Mouse (Mus musculus) B cell, adult 2 months (primary cell): ENCODE results near the gene Tubg2.

Source experiments
- DNase-seq, 2 experiments: peaks; one replicate each; pipeline ENCODE4 v3.0.0; 2022

The Tubg2 gene

GRCm38 (mm10) chr11:101167211-101167962 is 11.7 kb downstream of the Tubg2 start:
- no peak for DNase-seq

DNA sequence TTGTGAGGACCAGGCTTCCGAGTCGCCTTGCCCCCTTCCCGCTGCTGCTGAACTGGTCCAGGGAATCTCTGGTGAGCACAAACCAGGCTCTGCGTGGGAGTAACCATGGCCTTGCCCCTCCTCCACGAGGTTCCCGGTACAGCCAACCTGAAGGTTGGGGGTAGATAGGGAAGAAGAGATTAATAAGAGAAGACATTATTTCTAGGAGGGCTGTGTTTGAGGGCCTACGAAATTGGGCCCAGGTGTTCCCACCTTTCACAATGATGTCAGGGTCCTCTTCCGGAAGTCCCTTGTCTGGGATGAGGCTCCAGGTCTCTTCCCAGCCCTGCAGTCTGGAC is 12.2 kb downstream of the Tubg2 start:
- DNase-seq: no peak

DNA sequence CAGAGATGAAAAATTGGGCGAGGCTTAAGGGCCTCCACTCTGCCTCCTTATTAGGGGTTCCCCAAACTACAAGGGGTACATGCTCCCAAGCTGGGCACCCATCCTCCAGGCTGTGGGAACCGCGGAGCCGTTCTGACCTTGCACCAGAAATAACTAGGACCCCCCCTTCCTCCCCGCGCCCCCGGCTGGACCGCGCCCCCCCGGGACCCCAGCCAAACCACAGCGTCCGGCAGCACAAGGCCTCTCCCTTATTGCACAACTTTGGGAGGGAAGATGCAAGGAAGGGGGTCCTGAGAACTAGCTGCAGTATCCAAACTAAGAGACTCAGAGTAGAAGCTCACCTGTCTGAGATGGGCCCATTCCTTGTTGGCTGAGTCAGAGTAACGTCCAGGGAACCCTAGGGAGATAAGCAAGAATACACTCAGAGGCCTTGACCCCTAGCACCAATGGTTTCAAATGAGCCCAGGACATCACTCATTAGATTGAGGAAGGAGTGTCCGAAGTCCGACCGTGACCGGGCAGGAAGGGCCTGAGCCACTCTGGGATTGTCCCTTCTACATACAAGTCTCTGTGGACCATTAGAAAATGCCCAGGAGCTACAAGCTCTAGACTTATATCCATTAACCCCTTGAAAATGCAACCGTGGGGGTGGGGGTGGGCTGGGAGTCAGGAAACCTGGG is 12.7 kb downstream of the Tubg2 start:
- DNase-seq: no peak

DNA sequence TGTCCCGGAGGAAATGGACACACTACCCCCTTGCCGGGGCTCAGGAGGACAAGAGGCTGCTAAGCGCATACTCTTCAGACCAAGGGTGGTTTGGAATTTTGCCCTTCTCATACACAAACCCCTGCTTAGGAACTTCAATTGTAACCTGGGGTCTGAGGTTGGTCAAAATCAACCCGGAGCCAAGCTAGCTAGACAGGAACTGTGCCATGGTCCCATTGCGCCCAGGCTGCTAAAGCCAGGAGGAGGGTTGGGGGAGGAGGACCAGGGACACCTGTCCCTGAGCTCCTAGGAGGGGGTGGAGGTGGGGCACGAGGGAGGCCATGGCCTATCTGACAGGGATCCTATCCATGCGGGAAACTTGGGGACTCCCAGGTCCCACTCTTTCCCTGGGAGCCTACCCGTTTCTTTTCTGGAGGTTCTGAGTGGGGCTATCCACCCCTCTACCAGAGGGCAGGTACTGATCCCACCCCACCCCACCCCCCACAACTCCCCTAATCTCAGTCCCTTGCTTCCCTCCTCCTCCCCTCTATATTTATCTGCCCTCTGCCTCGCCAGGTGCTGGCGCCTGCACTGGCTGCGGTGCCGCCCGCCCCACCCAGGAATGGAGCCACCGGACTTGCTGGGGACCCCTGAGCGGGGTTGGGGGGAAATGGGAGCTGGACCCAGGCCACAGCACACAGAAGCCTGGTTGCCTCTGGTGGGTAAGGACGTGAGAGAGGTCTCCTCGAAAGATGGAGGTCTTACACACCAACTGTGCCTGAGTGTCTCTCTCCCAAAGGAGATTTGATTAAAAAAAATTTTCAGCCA is 13.8 kb downstream of the Tubg2 start:
- no peak for DNase-seq

- DNase-seq: no peak
These were observed 14.7 kb downstream of the Tubg2 start, which contains the start of gene Cntnap1 for GRCm38 (mm10) chr11:101170354-101170810. TSS of gene Cntnap1 (plus strand) at chr11:101170523.

DNA sequence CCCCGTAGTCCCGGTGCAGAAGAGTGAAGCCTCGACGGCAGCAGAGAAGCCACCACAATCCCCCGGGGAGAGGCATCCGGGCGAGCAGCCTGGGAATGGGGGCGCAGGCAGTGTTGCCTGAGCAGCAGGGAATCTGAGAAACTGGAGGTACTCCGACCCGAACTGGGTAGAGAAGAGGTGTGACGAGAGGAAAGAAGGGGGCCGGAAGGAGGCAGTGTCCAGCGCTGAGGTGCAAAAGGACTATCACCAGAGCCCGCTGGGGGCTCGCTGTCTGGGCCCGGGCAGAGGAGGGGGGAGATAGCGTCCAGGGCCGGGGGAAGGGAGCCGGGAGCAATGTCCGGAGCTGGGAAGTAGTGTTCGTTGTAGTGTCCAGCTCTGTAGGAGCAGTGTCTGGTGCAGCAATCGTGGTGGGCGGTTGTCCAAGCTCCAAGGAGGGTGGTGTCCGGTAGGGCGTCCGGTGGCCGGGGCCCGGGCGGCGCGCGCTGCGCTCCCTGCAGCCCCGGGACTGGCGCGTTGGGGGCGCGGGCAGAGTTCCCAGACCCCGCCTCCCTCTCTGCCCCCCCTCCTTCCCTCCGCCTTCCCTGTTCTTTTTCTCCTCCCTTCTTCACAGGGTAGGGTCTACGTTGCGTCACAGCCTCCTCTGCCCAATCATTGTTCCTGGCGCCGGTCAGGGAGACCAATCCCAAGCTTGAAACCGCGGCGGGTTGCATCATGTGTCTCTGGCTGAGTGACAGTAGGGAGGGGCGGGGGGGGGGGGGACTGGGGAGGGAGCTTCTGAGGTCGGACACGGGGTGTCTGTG is 15.3 kb downstream of the Tubg2 start, which contains the start of gene Plekhh3:
Plekhh3 (minus strand) TSS at position 541 of the 800 bp plus-strand sequence.
- peak; percentile 79 to 82 for DNase-seq

GRCm38 (mm10) chr11:101171721-101172433 is 16.2 kb downstream of the Tubg2 start:
- peak; percentile 53 to 55 for DNase-seq

DNA sequence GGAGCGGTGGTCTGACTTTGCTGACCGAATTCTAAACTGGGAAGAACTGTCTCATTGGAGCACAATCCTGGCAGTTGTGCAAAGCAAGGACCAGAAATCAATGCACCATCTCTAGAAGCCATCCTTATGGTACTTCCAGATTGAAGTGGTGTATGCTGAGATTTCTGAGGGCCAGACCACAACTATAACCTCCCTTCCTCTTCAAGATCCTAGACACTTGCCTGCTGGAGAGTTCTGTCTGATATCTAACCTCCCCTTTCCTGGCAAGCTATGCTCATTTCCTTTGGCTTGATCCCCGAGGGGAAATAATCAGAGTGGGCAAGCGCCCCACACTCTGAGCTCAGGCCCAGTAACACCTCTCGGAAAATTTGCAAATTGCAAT is 16.7 kb downstream of the Tubg2 start:
- no peak for DNase-seq

DNA sequence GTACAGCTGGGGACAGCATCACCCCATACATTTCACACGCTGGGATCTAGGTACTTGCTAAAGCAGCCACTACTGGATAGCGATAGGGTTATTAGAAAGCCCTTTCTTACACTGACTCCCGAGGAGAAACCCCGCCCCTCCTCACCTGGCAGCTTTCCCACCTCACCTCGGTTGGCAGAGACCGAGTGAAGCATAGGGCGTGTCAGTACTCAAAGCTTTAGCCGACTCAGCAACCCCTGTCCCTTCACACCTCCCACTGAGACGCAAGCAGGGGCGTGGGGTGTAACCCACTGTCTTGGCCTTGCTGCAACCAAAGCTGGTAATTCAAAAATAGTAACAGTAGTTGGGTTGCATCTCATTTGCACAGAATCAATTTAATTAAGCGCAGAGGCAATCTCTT is 17.4 kb downstream of the Tubg2 start:
- no peak for DNase-seq

DNA sequence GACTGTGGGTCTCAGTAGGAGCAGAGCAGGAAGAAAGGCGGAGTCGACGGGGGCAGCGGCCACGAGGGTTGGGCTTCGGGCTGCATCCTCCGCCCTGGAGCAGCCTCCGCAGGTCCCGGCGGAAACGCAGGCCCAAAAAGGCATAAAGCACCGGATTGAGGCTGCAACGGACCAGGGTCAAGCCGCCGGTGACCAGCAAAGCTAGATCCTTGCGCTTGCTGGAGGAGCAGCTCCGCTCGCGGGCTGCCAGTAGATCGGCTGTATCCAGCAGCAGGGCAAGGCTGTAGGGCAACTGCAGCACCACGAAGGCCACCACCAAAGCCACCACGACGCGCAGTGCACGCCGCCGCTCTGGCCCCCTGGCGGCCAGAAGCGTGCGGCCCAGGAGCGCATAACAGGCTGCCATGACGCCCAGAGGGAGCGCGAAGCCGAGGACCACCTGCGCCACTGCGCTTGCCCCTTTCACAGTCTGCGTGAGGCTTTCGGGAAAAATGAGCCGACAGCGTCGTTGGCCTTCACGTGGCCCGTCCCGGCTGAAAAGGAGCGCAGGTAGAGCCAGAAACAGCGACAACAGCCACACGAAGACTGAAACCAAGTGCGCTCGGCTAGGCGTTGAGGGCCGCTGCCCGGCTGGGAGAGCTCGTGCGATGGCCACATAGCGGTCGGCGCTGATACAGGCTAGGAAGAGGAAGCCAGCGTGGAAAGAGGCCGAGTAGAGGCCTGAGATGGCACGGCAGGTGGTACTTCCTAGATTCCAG is 18.1 kb downstream of the Tubg2 start:
- DNase-seq: peak; percentile 84 to 86

DNA sequence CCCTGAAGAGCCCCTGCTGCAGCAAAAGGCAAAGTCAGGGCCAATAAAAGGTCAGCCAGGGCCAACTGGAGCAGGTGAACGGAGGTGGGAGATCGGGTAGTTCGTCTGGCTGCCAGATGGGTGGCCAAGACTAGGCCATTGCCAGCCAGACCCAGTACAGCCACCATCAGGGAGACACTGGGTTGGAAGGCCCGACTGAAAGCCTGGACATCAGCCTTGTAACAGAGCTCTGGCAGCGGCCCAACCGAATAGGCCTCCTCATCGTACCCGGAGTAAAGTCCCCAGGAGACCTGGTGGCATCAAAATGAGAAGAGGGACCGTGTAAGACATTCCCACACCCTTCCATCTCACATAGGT is 18.7 kb downstream of the Tubg2 start:
- DNase-seq: no peak

GRCm38 (mm10) chr11:101174851-101175628 is 19.3 kb downstream of the Tubg2 start, which contains the start of gene Ccr10:
TSS of gene Ccr10 (minus strand) at chr11:101175443.
- DNase-seq: no peak

GRCm38 (mm10) chr11:101175636-101176116 is 20.0 kb downstream of the Tubg2 start:
- peak in 1 of 2 experiments; percentile 45 for DNase-seq

DNA sequence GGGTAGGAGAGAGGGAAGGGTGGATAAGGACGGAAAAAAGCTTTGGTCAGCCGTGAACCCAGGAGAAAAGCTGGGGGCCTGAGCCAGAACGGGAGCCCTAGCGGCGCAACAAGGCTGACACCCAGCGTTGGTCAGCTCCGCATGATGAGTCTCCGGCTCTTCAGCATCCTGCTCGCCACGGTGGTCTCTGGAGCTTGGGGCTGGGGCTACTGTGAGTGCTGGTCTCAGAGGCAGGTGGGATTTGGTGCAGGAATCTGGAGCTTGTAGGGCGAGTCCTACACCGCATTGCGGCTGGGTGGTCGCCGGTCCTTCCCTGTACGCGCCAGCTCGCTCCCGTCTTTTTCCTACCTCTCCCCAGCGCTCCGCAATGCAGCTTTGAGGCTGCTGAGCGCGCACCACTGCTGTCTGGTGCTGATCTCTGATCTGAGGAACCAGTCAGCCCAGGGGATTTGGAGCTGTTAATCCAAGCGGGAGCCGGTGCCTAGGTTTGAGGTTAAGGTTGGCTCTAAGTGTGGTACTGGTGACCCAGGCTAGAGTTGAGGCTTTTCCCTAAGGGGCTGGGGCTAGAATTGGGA is 20.5 kb downstream of the Tubg2 start:
- DNase-seq: no peak

DNA sequence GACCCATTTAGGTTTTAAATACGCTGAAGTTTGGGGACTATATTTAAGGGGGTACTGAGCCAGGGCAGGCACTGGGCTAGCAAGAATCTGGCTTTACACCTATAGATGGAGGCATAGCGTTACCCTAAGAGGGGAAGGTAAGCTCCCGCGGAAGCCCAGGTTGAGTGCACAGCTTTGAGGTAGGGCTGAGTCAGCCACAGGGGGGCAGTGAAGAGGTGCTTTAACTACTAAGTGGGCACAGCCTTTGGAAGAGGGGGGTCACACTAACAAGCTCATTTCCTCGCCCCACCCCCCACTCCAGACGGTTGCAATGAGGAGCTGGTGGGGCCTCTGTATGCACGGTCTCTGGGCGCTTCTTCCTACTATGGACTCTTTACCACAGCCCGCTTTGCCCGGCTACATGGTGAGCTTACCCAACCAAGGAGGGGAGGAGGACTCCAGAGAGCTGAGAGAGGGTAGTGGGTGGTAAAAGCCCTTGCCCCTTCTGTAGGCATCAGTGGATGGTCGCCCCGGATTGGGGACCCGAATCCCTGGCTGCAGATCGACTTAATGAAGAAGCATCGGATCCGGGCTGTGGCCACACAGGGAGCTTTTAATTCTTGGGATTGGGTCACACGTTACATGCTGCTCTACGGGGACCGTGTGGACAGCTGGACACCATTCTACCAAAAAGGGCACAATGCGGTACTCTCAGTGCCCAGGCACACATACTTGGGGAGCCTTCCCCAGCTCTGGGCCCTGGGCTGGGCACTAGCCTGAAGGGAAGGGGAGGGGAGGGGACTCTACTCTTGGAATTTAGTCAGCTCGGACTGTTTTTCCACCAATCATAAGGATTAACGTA is 21.4 kb downstream of the Tubg2 start:
- DNase-seq: peak; percentile 80 to 83

DNA sequence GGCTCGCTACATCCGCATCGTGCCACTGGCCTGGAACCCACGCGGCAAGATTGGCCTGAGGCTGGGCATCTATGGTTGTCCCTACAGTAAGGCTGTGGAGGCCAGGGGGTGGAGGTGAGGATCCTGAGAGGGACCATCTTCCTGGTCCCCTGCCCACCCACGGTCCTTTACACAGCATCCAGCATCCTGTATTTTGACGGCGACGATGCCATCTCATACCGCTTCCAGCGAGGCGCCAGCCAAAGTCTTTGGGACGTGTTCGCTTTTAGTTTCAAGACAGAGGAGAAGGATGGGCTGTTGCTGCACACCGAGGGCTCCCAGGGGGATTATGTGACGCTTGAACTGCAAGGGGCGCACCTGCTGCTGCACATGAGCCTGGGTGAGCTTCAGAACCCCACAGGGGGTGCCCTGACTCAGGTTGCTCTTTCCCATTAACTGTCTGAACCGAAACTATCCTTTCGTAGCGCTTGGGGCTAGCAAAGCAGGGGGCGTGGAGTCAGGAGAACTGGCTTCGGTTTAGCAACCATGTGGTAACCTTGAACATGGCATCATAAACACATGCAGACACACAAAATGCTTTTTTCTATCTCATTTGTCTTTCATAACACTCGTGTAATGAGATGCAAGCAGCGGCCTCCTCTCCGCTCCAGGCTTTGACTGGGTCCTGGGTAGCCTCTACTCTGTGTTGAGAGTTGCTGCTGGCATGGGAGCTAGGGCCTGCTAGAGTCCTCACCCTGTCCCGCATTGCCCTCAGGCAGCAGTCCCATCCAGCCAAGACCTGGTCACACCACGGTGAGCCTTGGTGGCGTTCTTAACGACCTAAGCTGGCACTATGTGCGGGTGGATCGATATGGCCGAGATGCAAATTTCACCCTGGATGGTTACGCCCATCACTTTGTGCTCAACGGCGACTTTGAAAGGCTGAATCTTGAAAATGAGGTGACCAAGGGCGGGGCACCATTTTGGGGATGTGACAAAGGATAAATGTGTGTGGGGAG is 22.7 kb downstream of the Tubg2 start:
- DNase-seq: peak; percentile 56

GRCm38 (mm10) chr11:101179306-101179705 is 23.6 kb downstream of the Tubg2 start:
- no peak for DNase-seq
